Mouse (Mus musculus) forebrain, embryonic 11.5 days (tissue): ENCODE results near the gene Lyst. TPM values are rescaled to one million over a fixed set of nuclear protein-coding genes. Genes with fewer than 3 reads are reported as not detected.
"Not testable (repeated sequence)": the region's sequence is repeated elsewhere in the genome, so short reads cannot be mapped to it uniquely, and the experiment has no call there.

ENCODE experiments used
- ATAC-seq: fragments of 200-750 bp; cut with Nextera tagmentation; replicated peaks from 2 replicates; pipeline ENCODE4 v1.8.0; 2017; ENCODE audit warnings: moderate TSS enrichment; ENCODE audit not compliant: low FRiP score
- DNase-seq: peaks from one replicate; pipeline ENCODE4 v3.0.0-alpha.2; 2017; ENCODE audit warnings: low spot score
- H3K27ac ChIP-seq: fragments of 300-500 bp; sonication (generic); 2 replicates; pipeline ENCODE4 v1.5.1; 2014; ENCODE audit warnings: low read depth, low read length
- H3K27me3 ChIP-seq: fragments of 300-500 bp; sonication (generic); 2 replicates; pipeline ENCODE4 v1.6.1; 2014; ENCODE audit warnings: mild to moderate bottlenecking, low read length, mixed read lengths; ENCODE audit not compliant: control insufficient read depth, insufficient read depth
- H3K36me3 ChIP-seq: fragments of 300-500 bp; sonication (generic); 2 replicates; pipeline ENCODE4 v1.6.1; 2014; ENCODE audit warnings: mild to moderate bottlenecking, low read length, moderate library complexity, mixed read lengths; ENCODE audit not compliant: control insufficient read depth, insufficient read depth
- H3K4me1 ChIP-seq: fragments of 300-500 bp; sonication (generic); replicated peaks from 2 replicates; pipeline ENCODE4 v1.6.1; 2014; ENCODE audit warnings: low read length, mixed read lengths; ENCODE audit not compliant: control insufficient read depth, insufficient read depth
- H3K4me2 ChIP-seq: fragments of 300-500 bp; sonication (generic); 2 replicates; pipeline ENCODE4 v1.6.1; 2014; ENCODE audit warnings: low read depth, mild to moderate bottlenecking, low read length, moderate library complexity, mixed read lengths; ENCODE audit not compliant: severe bottlenecking
- H3K4me3 ChIP-seq: fragments of 300-500 bp; sonication (generic); 2 replicates; pipeline ENCODE4 v1.5.1; 2014; ENCODE audit warnings: low read depth, low read length
- H3K9ac ChIP-seq: fragments of 300-500 bp; sonication (generic); 2 replicates; pipeline ENCODE4 v1.6.1; 2014; ENCODE audit warnings: low read length
- H3K9me3 ChIP-seq: fragments of 300-500 bp; sonication (generic); 2 replicates; pipeline ENCODE4 v1.6.1; 2016; ENCODE audit warnings: low read length, mixed read lengths; ENCODE audit not compliant: control insufficient read depth
- WGBS: fragments of 180-500 bp; shearing (Covaris S2); extraction: QIAGEN DNeasy Blood & Tissue Kit; methylation state at CpG from one replicate; pipeline ENCODE4 v1.1.7; 2014; 5-methylcytosine and 5-hydroxymethylcytosine counted together
- polyA plus RNA-seq: library from polyadenylated mRNA; unstranded; fragments of >200 nt; fragmentation: Nextera tagmentation; extraction: Ambion mirVana; gene quantifications from 2 replicates; pipeline ENCODE4 v1.2.1, GENCODE M21; 2014

The Lyst gene
- polyA plus RNA-seq, 1 experiment from 2014 or later, result 4.4 TPM

DNA sequence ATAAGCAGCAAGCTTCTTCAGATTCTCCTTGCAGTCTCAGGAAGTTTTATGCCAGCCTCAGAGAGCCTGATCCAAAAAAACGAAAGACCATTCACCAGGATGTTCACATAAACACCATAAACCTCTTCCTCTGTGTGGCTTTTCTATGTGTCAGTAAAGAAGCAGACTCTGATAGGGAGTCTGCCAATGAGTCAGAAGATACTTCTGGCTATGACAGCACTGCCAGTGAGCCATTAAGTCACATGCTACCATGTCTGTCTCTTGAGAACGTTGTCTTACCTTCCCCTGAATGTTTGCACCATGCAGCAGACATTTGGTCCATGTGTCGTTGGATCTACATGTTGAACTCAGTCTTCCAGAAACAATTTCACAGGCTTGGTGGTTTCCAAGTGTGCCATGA lies 47.4 kb downstream of the Lyst start:
- Histone ChIP-seq H3K27ac (no peak overlapping the region), H3K4me2 (no peak overlapping the region), H3K27me3 (no peaks in the 10 kb centered on the region), H3K4me3 (no peak overlapping the region), H3K36me3 (no peaks in the 10 kb centered on the region), H3K9ac (no peak overlapping the region), H3K9me3 (no peaks in the 10 kb centered on the region), H3K4me1 (peaks cover 3% of the 10 kb centered on the region; the same call in 1 of the 2 replicates)
- no peak for DNase-seq
- 75% methylated on average over 3 of the region's 3 CpGs for WGBS
- ATAC-seq, result no peak

DNA sequence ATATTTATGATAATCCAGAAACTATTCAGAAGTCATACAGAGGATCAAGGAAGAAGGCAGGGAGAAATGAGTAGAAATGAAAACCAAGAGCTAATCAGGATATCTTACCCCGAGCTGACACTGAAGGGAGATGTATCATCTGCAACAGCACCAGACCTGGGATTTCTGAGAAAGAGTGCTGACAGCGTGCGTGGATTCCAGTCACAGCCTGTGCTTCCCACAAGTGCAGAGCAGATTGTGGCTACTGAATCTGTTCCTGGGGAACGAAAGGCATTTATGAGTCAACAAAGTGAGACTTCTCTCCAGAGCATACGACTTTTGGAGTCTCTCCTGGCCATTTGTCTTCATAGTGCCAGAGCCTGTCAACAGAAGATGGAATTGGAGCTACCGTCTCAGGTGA lies 47.8 kb downstream of the Lyst start:
- Histone ChIP-seq H3K9me3 (no peaks in the 10 kb centered on the region), H3K27me3 (no peaks in the 10 kb centered on the region), H3K4me1 (peaks cover 3% of the 10 kb centered on the region; the same call in 1 of the 2 replicates), H3K27ac (no peak overlapping the region), H3K9ac (no peak overlapping the region; the same call in 1 of the 2 replicates), H3K36me3 (no peaks in the 10 kb centered on the region), H3K4me3 (no peak overlapping the region), H3K4me2 (no peak overlapping the region)
- DNase-seq (no peak), ATAC-seq (no peak)
- 89% methylated on average over 6 of the region's 6 CpGs for WGBS

DNA sequence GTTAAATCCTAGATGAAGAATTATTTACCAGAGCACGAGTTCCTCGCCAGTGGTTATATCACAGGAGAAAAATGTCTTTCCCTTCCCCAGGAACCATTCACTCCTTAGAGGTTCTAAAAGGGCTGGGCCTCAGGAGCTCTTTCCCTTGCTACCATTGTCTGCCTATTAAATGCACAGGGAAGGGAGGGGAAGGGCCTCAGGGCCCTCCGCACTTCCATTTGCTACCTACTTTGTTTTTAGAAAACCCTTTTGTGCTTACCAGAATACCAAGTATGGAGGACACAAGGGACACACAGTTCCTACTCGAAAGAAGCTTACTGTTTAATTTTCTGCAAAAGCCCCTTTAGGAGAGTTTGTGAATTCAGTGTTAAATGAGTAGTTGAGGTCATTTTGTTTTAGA lies 48.5 kb downstream of the Lyst start:
- 12% methylated on average over 4 of the region's 4 CpGs for WGBS
- peak; percentile 82 for ATAC-seq
- Histone ChIP-seq H3K27me3 (no peaks in the 10 kb centered on the region), H3K4me3 (no peak overlapping the region), H3K4me2 (0 out of 2 replicates have a peak overlapping the region, but pooled peaks have one; percentile 8), H3K9me3 (no peaks in the 10 kb centered on the region), H3K36me3 (no peaks in the 10 kb centered on the region), H3K4me1 (peaks cover 3% of the 10 kb centered on the region; the same call in 1 of the 2 replicates), H3K27ac (peak overlapping the region; percentile 68), H3K9ac (no peak overlapping the region)
- DNase-seq, result peak; percentile 54

DNA sequence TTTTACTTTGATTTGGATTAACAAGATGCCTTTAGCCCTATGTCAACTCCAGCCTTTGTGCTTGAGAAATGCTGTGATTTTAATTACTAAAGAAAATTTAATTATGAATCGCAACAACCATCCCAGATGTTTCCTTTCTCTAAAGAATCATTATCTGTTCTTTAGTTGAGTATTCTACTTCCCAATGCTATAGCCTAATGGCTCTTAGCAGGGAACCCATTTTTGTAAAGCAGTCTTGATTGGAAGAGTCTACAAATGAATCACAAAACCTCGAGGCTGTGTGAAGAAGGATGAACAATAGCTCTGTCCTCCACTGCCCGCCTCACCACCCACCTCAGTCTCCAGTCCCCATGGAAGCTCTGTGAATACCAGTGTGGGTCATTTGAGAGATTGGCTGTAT lies 57.1 kb downstream of the Lyst start:
- ATAC-seq, result no peak
- Histone ChIP-seq H3K4me1 (no peaks in the 10 kb centered on the region), H3K9ac (no peak overlapping the region), H3K36me3 (no peaks in the 10 kb centered on the region), H3K27ac (no peak overlapping the region), H3K4me3 (no peak overlapping the region), H3K27me3 (no peaks in the 10 kb centered on the region), H3K9me3 (no peaks in the 10 kb centered on the region), H3K4me2 (no peak overlapping the region)
- DNase-seq, result no peak
- WGBS, result 50% methylated on average over 3 of the region's 3 CpGs

DNA sequence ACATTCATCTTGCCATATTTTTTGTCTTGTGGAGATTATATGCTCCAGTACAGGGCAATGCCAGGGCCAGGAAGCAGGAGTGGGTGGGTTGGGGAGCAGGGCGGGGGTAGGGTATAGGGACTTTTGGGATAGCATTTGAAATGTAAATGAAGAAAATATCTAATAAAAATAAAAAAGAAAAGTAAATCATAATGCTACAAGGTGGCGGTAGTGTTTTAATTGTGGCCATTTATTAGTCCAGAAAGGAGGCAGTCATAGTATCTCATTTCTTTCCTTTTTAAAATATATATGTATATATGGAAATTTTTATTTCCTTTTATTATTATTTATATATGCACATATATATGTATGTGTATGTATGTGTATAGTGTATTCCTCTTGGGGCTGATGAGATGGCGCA lies 65.3 kb downstream of the Lyst start:
- Histone ChIP-seq H3K9ac (no peak overlapping the region), H3K27ac (no peak overlapping the region), H3K4me3 (no peak overlapping the region), H3K9me3 (no peaks in the 10 kb centered on the region), H3K36me3 (no peaks in the 10 kb centered on the region), H3K4me2 (no peak overlapping the region), H3K27me3 (no peaks in the 10 kb centered on the region), H3K4me1 (no peaks in the 10 kb centered on the region)
- no peak for ATAC-seq
- 88% methylated on average over 3 of the region's 3 CpGs for WGBS
- no peak for DNase-seq

DNA sequence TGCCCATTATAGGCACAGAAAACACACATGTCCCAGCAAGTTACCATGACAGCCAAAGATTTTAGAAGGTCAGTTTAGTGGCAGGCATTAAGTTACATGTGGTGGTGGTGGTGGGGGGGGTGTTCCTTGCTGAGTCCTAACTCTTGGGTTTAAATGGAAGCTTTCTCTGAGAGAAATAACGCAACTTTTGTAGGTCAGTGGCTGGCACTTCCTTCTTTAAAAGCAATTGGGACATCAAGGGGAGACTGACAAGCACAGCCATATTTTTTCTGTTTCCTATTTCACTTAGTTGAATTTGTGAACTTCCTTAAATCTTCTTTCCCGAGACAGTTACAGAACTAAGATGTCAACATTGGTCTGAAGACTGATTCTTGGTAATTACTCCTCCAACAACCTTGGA lies 75.9 kb downstream of the Lyst start:
- not testable (repeated sequence) for H3K9me3 ChIP-seq, H3K4me1 ChIP-seq, H3K36me3 ChIP-seq, H3K4me3 ChIP-seq, H3K4me2 ChIP-seq, H3K27ac ChIP-seq, ATAC-seq, H3K9ac ChIP-seq, DNase-seq, H3K27me3 ChIP-seq
- 94% methylated on average over 2 of the region's 2 CpGs for WGBS

DNA sequence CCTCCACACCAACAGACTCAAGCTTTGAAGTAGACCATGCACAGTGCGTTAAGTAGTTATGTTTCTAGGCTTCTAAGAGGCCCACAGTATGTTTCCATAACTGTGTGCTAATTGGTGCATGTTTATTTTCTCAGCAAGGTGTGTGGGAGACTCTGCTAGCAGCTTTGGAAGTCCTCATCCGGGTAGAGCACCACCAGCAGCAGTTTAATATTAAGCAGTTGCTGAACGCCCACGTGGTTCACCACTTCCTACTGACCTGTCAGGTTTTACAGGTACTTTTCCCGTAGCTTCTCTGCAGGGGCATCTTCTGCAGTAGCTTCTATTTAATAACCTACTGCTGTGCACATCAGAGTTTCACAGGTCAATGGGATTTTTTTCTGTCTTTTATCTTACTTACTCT lies 80.5 kb downstream of the Lyst start:
- Histone ChIP-seq H3K4me1 (no peaks in the 10 kb centered on the region), H3K36me3 (no peaks in the 10 kb centered on the region; the same call in 1 of the 2 replicates), H3K9me3 (no peaks in the 10 kb centered on the region), H3K4me3 (no peak overlapping the region), H3K27me3 (no peaks in the 10 kb centered on the region), H3K4me2 (no peak overlapping the region), H3K9ac (no peak overlapping the region), H3K27ac (no peak overlapping the region)
- 68% methylated on average over 5 of the region's 5 CpGs for WGBS
- ATAC-seq (no peak), DNase-seq (no peak)

DNA sequence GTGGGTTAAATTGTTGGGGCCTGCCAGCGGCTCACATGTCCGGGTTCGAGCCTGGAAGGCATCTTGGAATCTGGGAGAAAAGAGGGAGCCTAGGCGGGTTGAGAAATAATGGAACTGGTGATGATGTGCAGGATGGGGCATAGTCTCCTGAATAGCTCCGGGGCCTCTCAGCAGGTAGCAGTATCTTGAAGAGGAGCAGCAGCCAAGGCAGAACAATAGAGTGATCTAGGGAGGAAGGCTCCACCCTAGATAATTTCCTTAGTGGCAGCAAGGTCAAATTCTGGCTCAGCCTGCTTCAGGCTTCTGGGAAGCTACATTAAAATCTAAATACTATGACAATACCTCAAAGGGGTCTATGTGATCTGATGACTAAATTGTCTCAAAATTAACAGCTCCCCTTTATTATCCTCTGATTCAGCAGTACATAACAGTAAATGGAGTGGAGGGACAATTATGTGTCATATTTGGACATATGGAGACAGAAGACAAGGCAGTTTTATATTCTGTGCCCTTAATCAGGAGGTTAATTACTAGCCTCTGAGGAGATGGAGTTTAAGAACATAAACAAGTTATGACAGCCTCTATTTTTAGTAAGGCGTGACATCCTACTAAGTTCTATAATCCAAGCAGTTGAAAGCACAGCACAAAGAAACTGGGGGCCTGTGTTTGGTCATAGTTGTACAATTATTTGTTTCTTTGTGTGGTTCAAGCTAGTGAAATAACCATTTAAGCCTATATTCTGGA lies 81.6 kb downstream of the Lyst start:
- WGBS, result 61% methylated on average over 6 of the region's 6 CpGs
- Histone ChIP-seq H3K4me1 (no peaks in the 10 kb centered on the region), H3K27ac (no peak overlapping the region), H3K9me3 (no peaks in the 10 kb centered on the region), H3K27me3 (no peaks in the 10 kb centered on the region), H3K9ac (no peak overlapping the region), H3K36me3 (no peaks in the 10 kb centered on the region; the same call in 1 of the 2 replicates), H3K4me3 (no peak overlapping the region), H3K4me2 (no peak overlapping the region)
- DNase-seq (no peak), ATAC-seq (no peak)
